8 mouse cellular contexts compared by ENCODE assay signal in genomic region chr5:33274953-33275454, GRCm38 (mm10). TPM values are rescaled to one million over a fixed set of nuclear protein-coding genes. Genes with fewer than 3 reads are reported as not detected.
A peak's percentile ranks its signal among the peaks of the same experiment; 100 is the strongest.
DNase-seq lines count a peak whose midpoint lies in the region; ATAC-seq and TF ChIP-seq lines count a peak whose summit lies in the region.

Gene Ctbp1 (minus strand): TSS chr5:33274994.

- H3K9me3 ChIP-seq in hindbrain, embryonic 10.5 days, result no peaks in the 10 kb centered on the region
- no peaks in the 10 kb centered on the region for H3K9me3 ChIP-seq in lung, postnatal 0 days (ENCODE audit: low read length)

- peak; percentile 80 for ATAC-seq in frontal cortex, adult (ENCODE audit: low TSS enrichment)
- peak; percentile 93 for ATAC-seq in lung, postnatal 0 days

- peaks cover 34% of the 10 kb centered on the region for H3K4me1 ChIP-seq in hindbrain, embryonic 10.5 days (replicated peaks)
- H3K4me1 ChIP-seq in lung, postnatal 0 days (ENCODE audit: insufficient read depth, low read depth, low read length), result peaks cover 15% of the 10 kb centered on the region

- no peak for TF ChIP-seq EP300 in lung, postnatal 0 days (IDR thresholded peaks at IDR 0.05)

- peak within 1 kb of the TSS; percentile 99 for H3K27ac ChIP-seq in hindbrain, embryonic 10.5 days
- H3K27ac ChIP-seq in lung, postnatal 0 days (ENCODE audit: low read length), result peak within 1 kb of the TSS; percentile 97

- WGBS in hindbrain, embryonic 10.5 days, result under 1% methylated on average over 55 of the region's 57 CpGs
- under 1% methylated on average over 25 of the region's 57 CpGs for WGBS in lung, postnatal 0 days

- peak; percentile 75 for DNase-seq in MEL-GATA-1-ER (ENCODE audit: extremely low read depth, low read depth)
- DNase-seq in cerebellum, adult 8-10 months, result peak; percentile 92
- peak; percentile 96 for DNase-seq in hindbrain, embryonic 10.5 days (ENCODE audit: low spot score)
- DNase-seq in layer of hippocampus, adult 9-11 months, result peak; percentile 94
- peak; percentile 97 for DNase-seq in lung, postnatal 0 days (ENCODE audit: low spot score)
- peak; percentile 77 for DNase-seq in ovary, postnatal 14 days (ENCODE audit: low spot score)
- peak; percentile 93 for DNase-seq in thymus, postnatal 14 days

- H3K4me3 ChIP-seq in hindbrain, embryonic 10.5 days, result peak within 1 kb of the TSS; percentile 85
- peak within 1 kb of the TSS; percentile 86 for H3K4me3 ChIP-seq in lung, postnatal 0 days (ENCODE audit: low read depth, low read length)

- peaks cover 28% of the 10 kb centered on the region for H3K36me3 ChIP-seq in hindbrain, embryonic 10.5 days
- no peaks in the 10 kb centered on the region for H3K36me3 ChIP-seq in lung, postnatal 0 days (ENCODE audit: insufficient read depth, low read length)

- H3K27me3 ChIP-seq in hindbrain, embryonic 10.5 days (ENCODE audit: insufficient read depth, poor library complexity, severe bottlenecking), result no peaks in the 10 kb centered on the region
- H3K27me3 ChIP-seq in lung, postnatal 0 days (replicated peaks; ENCODE audit: insufficient read depth, low read length), result no peaks in the 10 kb centered on the region

- H3K4me2 ChIP-seq in lung, postnatal 0 days (replicated peaks; ENCODE audit: low read depth, low read length), result peak within 1 kb of the TSS; percentile 75

- peak; percentile 83 for TF ChIP-seq CTCF in lung, postnatal 0 days (IDR thresholded peaks at IDR 0.05)

- peak within 1 kb of the TSS; percentile 76 for H3K9ac ChIP-seq in lung, postnatal 0 days (replicated peaks; ENCODE audit: low read depth)

RNA-seq across cellular contexts. Expression of gene Ctbp1, which starts in this region (rescaled TPM):
- polyA plus RNA-seq in hindbrain, embryonic 10.5 days (2016; fragmentation: Nextera tagmentation; extraction: Ambion mirVana), result 466 and 504 TPM in 2 replicates
- 193 and 194 TPM in 2 replicates for polyA plus RNA-seq in lung, postnatal 0 days (2015; fragmentation: Nextera tagmentation; extraction: Ambion mirVana)

Comparison
In these comparisons a context has a peak if more than half of its experiments do, and no peak if none do; other contexts are left out.
1. Peak in every context shown above with its lines: DNase-seq, ATAC-seq, H3K4me3 ChIP-seq and H3K27ac ChIP-seq.